Mouse (Mus musculus) gastrocnemius, postnatal 4 days (tissue): ENCODE data around the gene Fam241b. TPM values are rescaled to one million over a fixed set of nuclear protein-coding genes. Genes with fewer than 3 reads are reported as not detected.
"Not testable (repeated sequence)": the region's sequence is repeated elsewhere in the genome, so short reads cannot be mapped to it uniquely, and the experiment has no call there.

Experiments used
- DNase-seq, 2 experiments: peaks; one replicate each; pipeline ENCODE4 v3.0.0; 2021 to 2022; ENCODE audit warnings: low spot score in 2 of 2, mixed read lengths in 2 of 2
- total RNA-seq, 2 experiments: library from RNA; stranded (reverse); gene quantifications; 2 replicates each; pipeline ENCODE4 v1.2.3; 2021

Fam241b gene
- total RNA-seq, 2 experiments from 2014 or later: 0.23 to 0.47 TPM

- DNase-seq: no peak
These were observed 67.2 kb downstream of the Fam241b start for GRCm38 (mm10) chr10:62076248-62077134.

DNA sequence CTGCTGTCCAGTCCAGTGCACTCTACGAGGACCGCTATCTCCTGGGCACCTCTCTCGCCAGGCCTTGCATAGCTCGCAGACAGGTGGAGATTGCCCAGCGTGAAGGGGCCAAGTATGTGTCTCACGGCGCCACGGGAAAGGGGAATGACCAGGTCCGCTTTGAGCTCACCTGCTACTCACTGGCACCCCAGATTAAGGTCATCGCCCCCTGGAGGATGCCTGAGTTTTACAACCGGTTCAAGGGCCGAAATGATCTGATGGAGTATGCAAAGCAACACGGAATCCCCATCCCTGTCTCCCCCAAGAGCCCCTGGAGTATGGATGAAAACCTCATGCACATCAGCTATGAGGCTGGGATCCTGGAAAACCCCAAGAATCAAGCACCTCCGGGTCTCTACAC, 72.4 kb downstream of the Fam241b start:
- not testable (repeated sequence) for DNase-seq

DNA sequence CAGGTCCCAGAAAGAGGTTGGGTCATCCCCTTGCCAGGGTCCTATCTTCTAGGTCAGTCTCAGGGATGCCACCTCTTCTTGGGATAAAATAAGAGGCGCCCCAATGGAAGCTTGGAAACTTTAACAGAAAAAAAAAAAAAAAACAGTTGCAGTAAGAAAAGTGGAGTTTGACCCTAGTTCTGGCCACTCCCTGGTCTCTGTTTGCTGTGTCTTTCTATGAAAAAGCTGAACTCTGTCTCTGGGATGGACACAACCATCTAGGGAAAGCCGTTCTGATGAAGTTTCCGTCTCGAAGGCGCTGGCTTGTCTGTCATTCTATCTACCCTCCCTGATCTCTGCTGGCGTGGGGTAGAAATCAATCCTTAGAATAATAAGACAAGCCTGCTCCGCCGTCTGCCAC, 73.1 kb downstream of the Fam241b start:
- no peak for DNase-seq

DNA sequence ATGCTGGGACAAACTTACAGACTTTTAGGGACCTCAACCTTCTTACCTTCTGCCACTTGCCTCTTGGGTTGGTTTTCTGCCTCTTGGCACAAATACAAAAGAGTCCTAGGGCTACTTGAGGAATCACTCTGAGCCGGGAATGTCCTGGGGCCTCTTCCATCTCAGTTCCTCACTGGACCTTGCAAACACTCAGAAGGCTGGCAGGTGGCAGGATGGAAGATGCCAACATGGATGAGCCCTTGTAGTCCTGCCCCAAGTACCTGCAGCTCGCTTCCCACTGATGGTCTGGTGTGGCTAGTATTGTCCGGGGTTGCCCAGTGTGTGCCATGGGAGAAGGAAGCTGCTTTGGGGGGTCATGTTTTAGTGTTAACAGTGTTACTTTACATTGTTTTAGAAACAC, 73.8 kb downstream of the Fam241b start:
- no peak for DNase-seq

GRCm38 (mm10) chr10:62069398-62069797, 74.3 kb downstream of the Fam241b start:
- DNase-seq: no peak

DNA sequence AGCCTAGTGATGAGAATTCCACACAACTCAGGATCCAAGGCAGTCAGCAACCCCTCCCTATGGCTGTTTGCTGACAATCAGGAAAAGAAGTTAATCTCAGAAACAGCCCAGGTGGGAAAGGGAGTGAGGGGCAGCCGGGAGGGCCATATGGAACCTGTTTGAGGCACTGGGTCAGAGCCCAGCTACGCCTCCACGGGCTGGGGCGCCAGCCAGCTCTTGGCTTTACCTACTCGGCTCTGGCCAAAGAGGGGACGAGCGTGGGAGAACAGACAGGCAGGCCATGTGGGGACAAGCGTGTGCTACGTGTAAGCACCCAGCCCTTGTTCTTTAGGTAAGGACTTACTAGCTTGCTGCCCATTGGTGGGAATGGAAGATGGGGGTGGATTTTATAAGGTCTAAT, 75.2 kb downstream of the Fam241b start:
- peak in 1 of 2 experiments; percentile 41 for DNase-seq

- DNase-seq: no peak
These were observed 77.5 kb downstream of the Fam241b start for GRCm38 (mm10) chr10:62066213-62066612.

DNA sequence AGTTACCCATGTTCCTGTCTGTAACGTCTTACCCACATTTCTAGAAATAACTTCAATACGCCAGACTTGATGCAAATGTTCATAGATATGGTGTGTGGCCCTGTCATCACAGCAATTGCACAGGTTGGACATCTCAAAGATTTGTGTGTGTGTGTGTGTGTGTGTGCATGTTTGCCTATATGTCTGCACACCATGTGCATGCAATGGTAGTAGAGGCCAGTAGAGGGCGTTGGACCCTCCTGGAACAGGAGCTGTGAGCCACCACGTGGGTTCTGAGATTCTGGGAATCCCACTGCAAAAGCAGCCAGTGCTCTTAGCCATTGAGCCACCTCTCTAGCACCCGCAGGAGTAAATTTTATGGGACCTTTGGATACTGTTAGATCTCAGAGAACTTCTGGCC, 80.9 kb downstream of the Fam241b start:
- no peak for DNase-seq

GRCm38 (mm10) chr10:62060969-62061678, 82.6 kb downstream of the Fam241b start:
- DNase-seq: no peak

GRCm38 (mm10) chr10:62060224-62060913, 83.4 kb downstream of the Fam241b start:
- peak in 1 of 2 experiments; percentile 23 for DNase-seq

- no peak for DNase-seq
These were observed 85.0 kb downstream of the Fam241b start for GRCm38 (mm10) chr10:62058508-62059375.

Other genes starting within 250 kb of the Fam241b start
- 1 to 10 TPM; 4.8 to 7.2 TPM for gene Col13a1, start 164.8 kb downstream of the Fam241b start, total RNA-seq
- not detected for gene Neurog3, start 10.8 kb downstream of the Fam241b start, total RNA-seq
- 10 to 100 TPM; 25.5 to 30.8 TPM for gene Tspan15, start 87.3 kb upstream of the Fam241b start, total RNA-seq
- gene Tacr2, start 108.5 kb upstream of the Fam241b start, total RNA-seq: not detected
- gene Hk1, start 236.0 kb upstream of the Fam241b start, total RNA-seq: 10 to 100 TPM; 26.1 to 27.2 TPM